Mouse (Mus musculus): Measurements from ENCODE around the gene Mageh1. TPM values are rescaled to one million over a fixed set of nuclear protein-coding genes. Genes with fewer than 3 reads are reported as not detected.
"Not testable (repeated sequence)": the region's sequence is repeated elsewhere in the genome, so short reads cannot be mapped to it uniquely, and the experiment has no call there.

Gene Mageh1
- 42.2 and 46.5 TPM in 2 replicates for polyA plus RNA-seq (2014; fragmentation: Nextera tagmentation; extraction: Ambion mirVana)

DNA sequence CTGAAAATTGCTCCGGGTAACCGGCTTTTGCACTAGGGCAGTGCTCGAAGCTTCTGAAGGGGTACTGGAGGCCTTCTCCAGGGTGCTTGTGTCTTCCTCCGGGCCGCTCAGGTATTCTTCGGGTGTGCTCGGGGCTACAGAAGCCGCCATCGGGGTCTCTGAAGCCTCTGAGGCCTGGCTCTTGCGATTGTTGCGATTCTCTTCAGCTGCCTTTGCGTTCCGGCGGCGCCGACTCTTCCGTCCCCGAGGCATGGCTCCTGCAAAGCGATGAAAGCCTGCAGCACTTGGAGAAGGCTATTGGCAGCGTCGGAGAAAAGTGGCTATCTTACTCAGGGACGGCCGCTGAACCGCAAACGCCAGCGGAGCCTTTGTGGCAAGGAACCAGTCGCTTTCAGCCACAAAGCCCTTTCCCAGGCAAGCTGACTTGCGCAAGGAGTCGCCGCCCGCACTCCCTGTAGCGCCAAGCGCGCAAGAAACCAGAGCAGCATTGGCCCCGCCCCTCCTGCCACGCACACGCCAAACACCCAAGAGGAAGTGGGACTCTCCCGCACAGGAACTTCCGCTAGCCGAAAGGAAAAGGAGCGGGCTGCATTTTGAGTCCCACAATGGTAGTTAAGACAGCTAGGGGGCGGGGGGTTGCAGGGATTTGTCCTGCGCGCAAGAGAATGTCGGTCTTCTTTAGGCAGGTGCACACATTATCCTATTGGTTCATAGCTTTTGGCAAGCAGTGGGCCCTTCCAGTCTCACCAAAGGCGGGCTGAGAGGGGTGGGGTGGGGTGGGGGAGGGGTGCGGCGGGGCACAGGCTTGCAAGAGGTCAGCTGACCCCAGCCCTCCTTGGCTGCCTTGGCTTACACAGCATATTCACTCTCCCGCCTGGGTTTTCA lies at the start of gene Mageh1:
Gene Mageh1 (minus strand): TSS at position 489 of the 885 bp plus-strand sequence.
- H3K9ac ChIP-seq (ENCODE audit: low read length): peak within 1 kb of the TSS; percentile 58
- H3K27me3 ChIP-seq (replicated peaks; ENCODE audit: control insufficient read depth, insufficient read depth, low read length): peaks cover 6% of the 10 kb centered on the region; the same call in 1 of the 2 replicates
- H3K4me2 ChIP-seq (ENCODE audit: low read length): peak within 1 kb of the TSS; percentile 53
- DNase-seq (ENCODE audit: low spot score) (peak; percentile 83), ATAC-seq (replicated peaks; ENCODE audit: low FRiP score, low TSS enrichment, low read depth) (peak; percentile 93)
- peak within 1 kb of the TSS; percentile 71 for H3K27ac ChIP-seq (ENCODE audit: low read depth)
- H3K4me1 ChIP-seq (replicated peaks; ENCODE audit: control insufficient read depth, insufficient read depth, low read length): no peaks in the 10 kb centered on the region
- H3K36me3 ChIP-seq (ENCODE audit: control insufficient read depth, insufficient read depth, low read length): no peaks in the 10 kb centered on the region
- WGBS: 17% methylated on average over 47 of the region's 49 CpGs
- no peaks in the 10 kb centered on the region for H3K9me3 ChIP-seq (ENCODE audit: control insufficient read depth, low read length)
- H3K4me3 ChIP-seq (ENCODE audit: low read depth, low read length): peak within 1 kb of the TSS; percentile 47

DNA sequence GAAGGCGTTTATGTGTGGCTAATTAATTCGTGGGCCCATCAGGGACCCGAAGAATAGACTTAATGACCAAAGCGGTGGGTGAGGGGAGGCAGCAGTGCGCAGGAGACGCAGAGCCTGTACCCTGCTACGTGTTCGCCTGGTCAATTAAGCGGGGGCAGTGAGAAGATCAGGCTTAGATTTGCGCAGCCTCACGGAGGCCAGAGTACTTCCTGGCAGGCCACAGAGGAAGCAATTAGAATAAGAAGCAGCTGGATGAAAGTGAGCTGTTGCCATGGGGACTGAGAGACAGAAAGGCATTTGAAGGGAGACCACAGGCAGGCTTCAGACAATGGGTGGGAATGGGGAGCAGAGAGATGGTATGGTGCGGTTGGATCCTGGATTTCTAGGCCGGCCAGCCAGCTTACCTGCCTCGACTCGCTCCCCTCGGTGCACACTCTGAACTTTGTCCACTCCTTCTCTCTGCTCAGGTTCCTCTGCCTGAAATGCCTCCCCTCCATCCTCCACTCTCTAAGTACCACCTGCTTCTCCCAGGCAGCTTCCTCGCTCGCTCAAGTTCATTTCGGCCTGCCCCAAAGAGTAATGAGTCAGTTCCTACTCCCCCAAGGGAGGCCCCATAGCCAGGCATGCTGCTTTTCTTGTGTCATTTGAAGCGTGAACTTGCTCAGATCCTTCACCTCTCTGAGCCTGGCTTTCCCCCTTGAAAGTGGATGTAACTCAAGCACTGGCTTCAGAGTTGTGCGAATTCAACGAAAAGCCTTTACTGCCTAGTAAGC lies 783 bp upstream of the Mageh1 start:
- peak; percentile 83 for ATAC-seq (replicated peaks; ENCODE audit: low FRiP score, low TSS enrichment, low read depth)
- WGBS: 22% methylated on average over 6 of the region's 22 CpGs
- H3K36me3 ChIP-seq (ENCODE audit: control insufficient read depth, insufficient read depth, low read length); H3K4me1 ChIP-seq (replicated peaks; ENCODE audit: control insufficient read depth, insufficient read depth, low read length); H3K27me3 ChIP-seq (replicated peaks; ENCODE audit: control insufficient read depth, insufficient read depth, low read length); DNase-seq (ENCODE audit: low spot score); H3K9me3 ChIP-seq (ENCODE audit: control insufficient read depth, low read length); H3K9ac ChIP-seq (ENCODE audit: low read length): not testable (repeated sequence)
- H3K4me3 ChIP-seq (ENCODE audit: low read depth, low read length): peak overlapping the region; percentile 47; the same call in 1 of the 2 replicates
- H3K27ac ChIP-seq (ENCODE audit: low read depth): peak overlapping the region; percentile 71
- H3K4me2 ChIP-seq (ENCODE audit: low read length): peak overlapping the region; percentile 53

DNA sequence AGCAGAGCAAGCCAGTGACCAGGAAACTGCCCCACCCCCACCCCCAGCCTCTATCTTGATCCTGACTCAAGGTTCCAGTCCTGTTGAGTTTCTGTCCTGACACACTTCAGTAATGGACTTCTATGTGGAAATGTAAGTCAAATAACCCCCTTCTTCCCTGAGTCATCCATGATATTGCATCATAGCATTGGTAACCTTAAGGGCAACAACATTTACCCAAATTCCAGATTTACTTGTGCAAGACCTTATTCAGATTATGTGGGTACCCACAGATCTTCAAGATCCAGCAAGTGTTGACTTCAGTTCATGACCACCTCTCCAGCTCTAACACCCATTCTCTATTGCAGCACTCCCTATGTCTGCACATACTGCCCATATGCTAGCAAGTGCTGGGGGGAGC lies 5.8 kb downstream of the Mageh1 start:
- DNase-seq (ENCODE audit: low spot score); H3K27ac ChIP-seq (ENCODE audit: low read depth); H3K4me3 ChIP-seq (ENCODE audit: low read depth, low read length); H3K4me2 ChIP-seq (ENCODE audit: low read length); H3K9ac ChIP-seq (ENCODE audit: low read length); H3K4me1 ChIP-seq (replicated peaks; ENCODE audit: control insufficient read depth, insufficient read depth, low read length); H3K9me3 ChIP-seq (ENCODE audit: control insufficient read depth, low read length); ATAC-seq (replicated peaks; ENCODE audit: low FRiP score, low TSS enrichment, low read depth); H3K27me3 ChIP-seq (replicated peaks; ENCODE audit: control insufficient read depth, insufficient read depth, low read length); H3K36me3 ChIP-seq (ENCODE audit: control insufficient read depth, insufficient read depth, low read length): not testable (repeated sequence)

DNA sequence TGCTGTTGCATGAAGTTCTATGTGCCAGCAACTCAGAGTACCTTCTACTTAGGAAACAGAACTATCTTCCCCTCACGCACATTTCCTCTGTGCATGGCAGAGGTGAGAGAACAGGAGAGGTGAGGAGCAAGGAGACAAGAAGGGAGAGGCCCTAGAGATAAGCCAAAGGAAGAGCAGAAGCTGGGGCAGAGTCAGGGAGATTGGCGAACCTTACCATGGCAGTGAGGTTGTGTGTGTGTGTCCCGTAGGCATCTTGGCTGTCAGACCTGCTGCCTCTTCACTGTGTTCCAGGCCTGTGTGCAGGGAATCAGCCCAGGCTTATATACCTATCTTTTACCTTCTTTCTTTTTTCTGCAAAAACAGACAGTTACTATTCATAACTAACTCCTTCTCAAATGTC lies 11.7 kb downstream of the Mageh1 start:
- not testable (repeated sequence) for H3K4me2 ChIP-seq (ENCODE audit: low read length); H3K4me3 ChIP-seq (ENCODE audit: low read depth, low read length); H3K36me3 ChIP-seq (ENCODE audit: control insufficient read depth, insufficient read depth, low read length); H3K9ac ChIP-seq (ENCODE audit: low read length); H3K4me1 ChIP-seq (replicated peaks; ENCODE audit: control insufficient read depth, insufficient read depth, low read length); H3K27me3 ChIP-seq (replicated peaks; ENCODE audit: control insufficient read depth, insufficient read depth, low read length); H3K9me3 ChIP-seq (ENCODE audit: control insufficient read depth, low read length); H3K27ac ChIP-seq (ENCODE audit: low read depth); DNase-seq (ENCODE audit: low spot score); ATAC-seq (replicated peaks; ENCODE audit: low FRiP score, low TSS enrichment, low read depth)
- WGBS: 60% methylated on average over 1 of the region's 3 CpGs

DNA sequence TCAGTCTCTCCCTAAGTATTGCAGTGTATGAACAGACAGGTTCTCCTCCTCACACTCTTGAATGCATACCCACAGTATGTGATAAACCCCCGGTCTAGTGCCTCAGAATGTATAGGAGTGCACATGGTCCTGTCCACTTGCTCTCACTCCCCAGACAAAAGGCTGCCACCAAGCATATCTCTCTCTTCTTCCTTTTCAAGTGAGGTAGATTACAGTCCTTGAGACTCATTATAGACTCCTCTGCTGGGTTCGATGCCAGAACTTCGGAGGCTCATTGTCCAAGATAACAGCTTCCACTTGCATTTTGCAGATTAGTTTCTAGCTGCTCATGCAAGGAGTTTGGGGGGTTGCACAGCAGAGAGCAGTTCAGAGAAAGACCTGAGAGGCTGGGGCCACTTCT lies 12.1 kb downstream of the Mageh1 start:
- not testable (repeated sequence) for H3K4me1 ChIP-seq (replicated peaks; ENCODE audit: control insufficient read depth, insufficient read depth, low read length); H3K4me3 ChIP-seq (ENCODE audit: low read depth, low read length); DNase-seq (ENCODE audit: low spot score); H3K27ac ChIP-seq (ENCODE audit: low read depth); H3K27me3 ChIP-seq (replicated peaks; ENCODE audit: control insufficient read depth, insufficient read depth, low read length); H3K4me2 ChIP-seq (ENCODE audit: low read length); H3K36me3 ChIP-seq (ENCODE audit: control insufficient read depth, insufficient read depth, low read length); H3K9ac ChIP-seq (ENCODE audit: low read length); H3K9me3 ChIP-seq (ENCODE audit: control insufficient read depth, low read length); ATAC-seq (replicated peaks; ENCODE audit: low FRiP score, low TSS enrichment, low read depth)
- no CpG with 5 or more reads among the region's 3 CpGs for WGBS

DNA sequence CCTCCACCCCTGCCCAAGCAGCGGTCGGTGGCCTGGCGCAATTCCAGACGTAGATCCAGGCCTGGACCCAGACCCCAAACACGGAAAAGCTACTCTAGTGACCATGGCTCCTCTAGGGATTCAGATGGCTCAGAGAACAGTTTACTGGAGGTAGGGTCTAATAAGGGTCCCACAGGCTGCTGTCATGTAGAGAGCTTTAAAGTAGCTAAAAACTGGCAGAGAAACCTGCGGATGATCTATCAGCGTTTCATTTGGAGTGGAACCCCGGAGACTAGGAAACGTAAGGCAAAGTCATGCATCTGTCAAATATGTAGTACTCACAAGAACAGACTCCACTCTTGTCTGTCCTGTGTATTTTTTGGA lies 29.7 kb downstream of the Mageh1 start:
- ATAC-seq (replicated peaks; ENCODE audit: low FRiP score, low TSS enrichment, low read depth) (no peak), DNase-seq (ENCODE audit: low spot score) (no peak)
- H3K4me3 ChIP-seq (ENCODE audit: low read depth, low read length): peak overlapping the region; percentile 57
- peak overlapping the region; percentile 49 for H3K4me2 ChIP-seq (ENCODE audit: low read length)
- 24% methylated on average over 9 of the region's 9 CpGs for WGBS
- H3K36me3 ChIP-seq (ENCODE audit: control insufficient read depth, insufficient read depth, low read length): no peaks in the 10 kb centered on the region
- H3K27me3 ChIP-seq (replicated peaks; ENCODE audit: control insufficient read depth, insufficient read depth, low read length): 0 out of 2 replicates have a peak, but pooled peaks cover 3% of the 10 kb centered on the region
- H3K27ac ChIP-seq (ENCODE audit: low read depth): no peak overlapping the region
- no peaks in the 10 kb centered on the region for H3K4me1 ChIP-seq (replicated peaks; ENCODE audit: control insufficient read depth, insufficient read depth, low read length)
- H3K9ac ChIP-seq (ENCODE audit: low read length): no peak overlapping the region; the same call in 1 of the 2 replicates
- no peaks in the 10 kb centered on the region for H3K9me3 ChIP-seq (ENCODE audit: control insufficient read depth, low read length)

DNA sequence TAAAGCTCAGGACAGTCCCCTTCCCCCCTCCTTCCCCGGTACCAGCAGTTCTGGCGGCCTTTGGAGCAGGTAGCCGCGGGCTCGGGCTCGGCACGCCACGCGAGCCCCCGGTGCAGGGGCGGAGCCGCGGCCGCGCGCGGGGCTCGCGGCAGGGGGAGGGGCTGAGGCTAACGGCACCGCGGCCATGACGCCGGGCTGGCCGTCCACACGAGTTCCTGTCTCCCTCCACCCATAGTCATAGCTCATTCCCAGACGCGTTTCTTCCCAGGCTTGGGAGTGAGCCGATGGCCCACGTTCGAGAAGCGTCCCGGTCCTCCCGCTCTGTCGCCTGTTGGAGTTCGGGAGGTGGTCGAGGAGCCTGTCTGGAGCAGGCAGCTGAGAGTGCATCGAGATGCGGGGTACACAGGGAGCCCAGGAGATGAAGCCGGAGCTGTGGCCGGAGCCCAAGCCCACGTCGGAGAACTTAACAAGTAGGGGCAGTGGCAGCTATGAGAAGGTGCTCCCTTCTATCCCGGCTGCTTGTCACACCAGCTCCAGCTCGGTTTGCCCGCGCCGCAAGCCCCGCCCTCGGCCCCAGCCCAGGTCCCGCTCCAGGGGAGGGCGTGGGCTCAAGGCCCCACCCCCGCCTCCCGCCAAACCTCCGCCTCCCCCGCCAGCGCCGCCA lies 30.2 kb downstream of the Mageh1 start:
- Histone ChIP-seq H3K4me3 (ENCODE audit: low read depth, low read length) (peak overlapping the region; percentile 57), H3K4me1 (replicated peaks; ENCODE audit: control insufficient read depth, insufficient read depth, low read length) (no peaks in the 10 kb centered on the region), H3K36me3 (ENCODE audit: control insufficient read depth, insufficient read depth, low read length) (no peaks in the 10 kb centered on the region), H3K4me2 (ENCODE audit: low read length) (peak overlapping the region; percentile 49), H3K27me3 (replicated peaks; ENCODE audit: control insufficient read depth, insufficient read depth, low read length) (0 out of 2 replicates have a peak, but pooled peaks cover 3% of the 10 kb centered on the region), H3K27ac (ENCODE audit: low read depth) (peak overlapping the region; percentile 59; the same call in 1 of the 2 replicates), H3K9ac (ENCODE audit: low read length) (peak overlapping the region; percentile 45), H3K9me3 (ENCODE audit: control insufficient read depth, low read length) (no peaks in the 10 kb centered on the region)
- DNase-seq (ENCODE audit: low spot score) (peak; percentile 76), ATAC-seq (replicated peaks; ENCODE audit: low FRiP score, low TSS enrichment, low read depth) (peak; percentile 91)
- 4% methylated on average over 52 of the region's 58 CpGs for WGBS

DNA sequence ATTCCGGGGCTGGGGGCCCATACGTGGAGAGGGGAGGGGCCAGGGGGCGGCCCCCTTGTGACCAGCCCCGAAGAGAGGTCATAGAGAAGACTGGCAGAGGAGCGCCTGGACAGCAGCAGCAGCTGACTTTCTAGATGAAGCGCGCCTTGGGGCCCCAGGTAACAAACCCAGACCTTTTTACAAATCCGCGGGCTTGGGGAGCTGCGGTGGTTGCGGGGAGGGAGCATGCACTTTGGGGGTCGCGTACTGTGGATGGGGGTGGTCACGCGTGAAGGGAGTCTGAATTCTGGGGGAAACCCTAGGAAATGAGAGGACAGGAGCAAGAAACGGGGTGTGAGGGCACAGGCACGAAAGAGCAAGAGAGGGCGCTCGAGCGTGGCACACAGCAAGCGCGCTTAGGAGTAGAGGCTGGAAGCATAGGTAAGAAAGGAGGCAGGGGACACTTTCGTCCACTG lies 31.0 kb downstream of the Mageh1 start, which contains the start of gene Usp51:
Gene Usp51 (plus strand): TSS at position 83 of the 455 bp plus-strand sequence.
- peak within 1 kb of the TSS; percentile 59; the same call in 1 of the 2 replicates for H3K27ac ChIP-seq (ENCODE audit: low read depth)
- 16% methylated on average over 23 of the region's 23 CpGs for WGBS
- peak; percentile 71; the same call in 1 of the 2 replicates for ATAC-seq (replicated peaks; ENCODE audit: low FRiP score, low TSS enrichment, low read depth)

More for the DNA sequence above, 31.0 kb downstream of the Mageh1 start, which contains the start of gene Usp51:
- Histone ChIP-seq H3K9me3 (ENCODE audit: control insufficient read depth, low read length) (no peaks in the 10 kb centered on the region), H3K4me2 (ENCODE audit: low read length) (peak within 1 kb of the TSS; percentile 49), H3K4me1 (replicated peaks; ENCODE audit: control insufficient read depth, insufficient read depth, low read length) (no peaks in the 10 kb centered on the region), H3K9ac (ENCODE audit: low read length) (peak within 1 kb of the TSS; percentile 45), H3K36me3 (ENCODE audit: control insufficient read depth, insufficient read depth, low read length) (no peaks in the 10 kb centered on the region), H3K4me3 (ENCODE audit: low read depth, low read length) (peak within 1 kb of the TSS; percentile 57), H3K27me3 (replicated peaks; ENCODE audit: control insufficient read depth, insufficient read depth, low read length) (0 out of 2 replicates have a peak, but pooled peaks cover 3% of the 10 kb centered on the region)
- peak; percentile 66 for DNase-seq (ENCODE audit: low spot score)

All from intestine, embryonic 14.5 days (tissue).